Mouse (Mus musculus): ENCODE measurements around the gene Nkx1-2.

The Nkx1-2 gene

GRCm38 (mm10) chr7:132568817-132569216 lies 30.6 kb downstream of the Nkx1-2 start:
- in situ Hi-C loops (cut with MboI; ENCODE audit: low sequenced_read_pairs): no loop called here

- in situ Hi-C loops (cut with MboI; ENCODE audit: low sequenced_read_pairs): no loop called here
These were observed 33.6 kb downstream of the Nkx1-2 start for GRCm38 (mm10) chr7:132565831-132566230.

DNA sequence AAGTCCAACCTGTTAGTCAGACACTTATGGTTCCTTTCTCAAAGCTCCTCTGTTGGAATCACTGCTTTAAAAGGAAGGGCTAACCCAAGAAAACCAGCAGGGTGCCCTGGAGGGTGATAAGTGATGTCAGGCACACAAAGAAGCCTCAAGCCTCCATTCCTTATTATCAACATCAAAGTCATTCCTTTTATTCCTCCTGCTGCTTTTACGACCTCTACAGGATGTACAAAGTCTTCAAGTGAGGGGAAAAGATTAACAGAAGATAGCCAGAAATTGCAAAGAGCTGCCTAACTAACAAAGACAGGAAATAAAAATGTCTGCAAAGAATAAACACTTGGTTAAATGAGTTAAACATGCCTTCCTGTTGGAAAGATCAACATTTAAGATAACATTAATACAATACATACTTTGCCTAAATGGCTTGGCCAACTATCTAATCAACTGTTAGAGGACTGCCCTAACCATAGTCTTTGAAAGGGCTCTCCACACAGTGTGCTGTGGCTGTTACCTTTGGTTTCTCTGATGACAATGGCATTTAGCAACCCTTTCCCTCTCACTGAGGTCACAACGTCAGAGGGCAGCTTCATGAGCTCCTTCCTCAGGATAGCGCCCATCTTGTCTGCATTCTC lies 40.2 kb downstream of the Nkx1-2 start:
- in situ Hi-C loops (cut with MboI; ENCODE audit: low sequenced_read_pairs): loop anchor here (10.0 kb wide), 1 partner anchor 334 kb away; no protein-coding TSS in a partner anchor

DNA sequence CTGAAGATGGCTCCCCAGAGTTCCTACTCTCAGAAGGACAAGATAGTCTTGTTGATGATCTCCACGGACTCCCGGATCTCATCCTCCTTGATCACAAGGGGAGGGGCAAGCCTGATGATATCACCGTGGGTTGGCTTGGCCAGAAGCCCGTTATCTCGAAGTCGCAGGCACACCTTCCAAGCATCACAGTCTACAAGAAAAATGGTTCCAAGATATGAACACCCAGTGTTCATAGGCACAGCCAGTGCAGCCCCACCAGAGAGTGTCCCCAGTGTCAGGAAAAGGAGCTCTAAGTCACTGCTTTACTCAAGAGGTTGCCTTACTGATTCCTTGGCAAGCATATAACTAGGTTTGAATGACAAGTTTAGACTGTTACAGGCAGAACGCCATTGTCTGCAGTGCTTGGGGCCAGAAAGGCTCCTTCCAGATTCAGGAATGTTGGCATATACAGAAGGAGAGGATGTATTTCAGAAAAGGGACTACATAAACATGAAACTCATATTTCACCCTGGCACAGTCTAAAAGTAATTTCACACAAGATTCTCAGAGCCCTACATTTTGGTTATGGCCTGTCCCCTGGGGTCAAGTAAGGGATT lies 41.2 kb downstream of the Nkx1-2 start:
- in situ Hi-C loops (cut with MboI; ENCODE audit: low sequenced_read_pairs): loop anchor here (10.0 kb wide), 1 partner anchor 333 kb away; no protein-coding TSS in a partner anchor

DNA sequence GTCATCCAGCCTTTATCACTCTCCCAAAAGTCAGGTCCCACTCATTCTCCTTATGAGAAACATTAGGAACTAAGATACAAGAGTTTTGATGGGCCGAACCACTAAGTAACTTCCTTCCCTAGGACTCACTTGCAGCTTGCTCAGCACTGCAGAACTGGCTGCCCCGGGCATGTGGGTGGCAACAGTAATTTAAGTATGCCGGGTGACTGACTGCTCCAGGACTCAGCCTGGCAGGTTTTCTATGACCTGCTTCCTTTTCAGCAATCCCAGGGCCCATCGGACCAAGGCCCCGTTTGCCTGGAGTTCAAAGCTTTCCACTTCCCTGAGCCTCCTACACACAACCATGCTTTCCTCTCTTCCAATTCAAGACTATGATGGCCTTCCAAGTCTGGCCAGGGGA lies 42.9 kb downstream of the Nkx1-2 start:
- in situ Hi-C loops (cut with MboI; ENCODE audit: low sequenced_read_pairs): loop anchor here (10.0 kb wide), 1 partner anchor 332 kb away; no protein-coding TSS in a partner anchor

- in situ Hi-C loops (cut with MboI; ENCODE audit: low sequenced_read_pairs): loop anchor here (10.0 kb wide), 1 partner anchor 331 kb away; no protein-coding TSS in a partner anchor
These were observed 43.5 kb downstream of the Nkx1-2 start for GRCm38 (mm10) chr7:132555911-132556310.

DNA sequence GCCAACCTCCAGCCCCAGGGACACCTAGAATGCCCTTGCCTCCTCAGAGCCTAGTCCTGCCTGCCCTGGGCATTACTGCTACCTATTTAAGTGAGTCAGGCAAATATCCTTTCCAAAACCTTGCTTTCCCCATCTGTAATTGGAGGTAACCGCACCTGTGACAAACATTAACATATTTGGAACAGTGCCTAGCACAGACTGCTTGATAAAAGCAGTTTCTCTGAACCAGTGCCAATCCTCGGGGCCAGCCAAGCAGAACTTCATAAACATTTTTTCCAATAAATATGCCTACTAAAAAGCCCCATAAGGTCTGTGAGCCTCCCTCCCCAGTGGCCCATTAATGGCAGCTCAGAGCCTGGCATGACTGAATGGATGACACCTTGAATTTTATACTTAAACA lies 45.3 kb downstream of the Nkx1-2 start:
- in situ Hi-C loops (cut with MboI; ENCODE audit: low sequenced_read_pairs): loop anchor here (10.0 kb wide), 1 partner anchor 329 kb away; no protein-coding TSS in a partner anchor

DNA sequence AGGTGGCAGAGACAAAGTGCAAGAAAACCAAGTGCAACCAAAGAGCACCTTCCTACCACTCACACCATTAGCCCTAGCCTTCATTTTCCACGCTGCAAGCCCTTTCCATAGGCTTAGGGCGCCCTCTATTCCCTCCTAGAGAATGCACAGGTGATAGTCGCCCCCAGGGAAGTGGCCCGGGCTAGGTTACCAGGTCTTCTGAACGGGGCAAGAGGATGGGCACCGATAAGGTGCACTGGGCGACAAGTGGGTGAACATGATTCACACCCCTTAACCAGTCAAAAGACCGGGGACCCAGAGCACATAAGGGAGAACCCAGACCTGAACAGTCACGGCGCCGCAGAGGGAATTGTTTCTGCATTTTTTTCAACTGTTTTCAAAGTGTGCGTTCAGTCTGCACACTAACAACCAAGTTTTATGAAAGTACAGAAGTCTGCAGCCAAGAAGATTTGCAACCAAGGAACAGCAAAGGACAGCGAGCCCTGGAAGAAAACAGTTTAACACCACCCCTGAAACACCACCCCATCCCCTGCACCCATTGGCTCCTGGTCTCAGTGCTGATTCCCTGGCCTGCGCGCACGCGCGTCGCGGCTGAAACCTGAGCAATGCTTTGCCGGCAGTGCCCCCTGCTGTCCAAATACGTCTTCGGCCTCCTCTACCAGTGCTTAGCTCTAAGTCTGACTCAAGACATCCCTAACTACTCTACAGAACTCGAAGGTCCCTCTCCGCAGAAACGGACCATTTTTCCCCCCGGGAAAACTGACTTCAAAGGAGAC lies 47.9 kb downstream of the Nkx1-2 start:
- in situ Hi-C loops (cut with MboI; ENCODE audit: low sequenced_read_pairs): loop anchor here (10.0 kb wide), 1 partner anchor 327 kb away; no protein-coding TSS in a partner anchor

- in situ Hi-C loops (cut with MboI; ENCODE audit: low sequenced_read_pairs): no loop called here
These were observed 52.3 kb downstream of the Nkx1-2 start for GRCm38 (mm10) chr7:132547126-132547525.

Measured in CH12F3 (cell line).